Mouse (Mus musculus) testis, adult 2 months (tissue): ENCODE data around the gene Hmcn1.

ENCODE experiments used
- CTCF ChIP-seq: fragments of 200-500 bp; IDR thresholded peaks from 2 replicates; pipeline ENCODE4 v1.5.1; 2012; ENCODE audit warnings: low read depth, mild to moderate bottlenecking, inconsistent platforms, low read length, moderate library complexity; ENCODE audit not compliant: control insufficient read depth, insufficient read depth, insufficient replicate concordance
- POLR2A ChIP-seq: fragments of 200-500 bp; IDR thresholded peaks from 2 replicates; pipeline ENCODE4 v1.6.1; 2012; ENCODE audit warnings: low read depth, mild to moderate bottlenecking, inconsistent platforms, low read length, moderate library complexity; ENCODE audit not compliant: control insufficient read depth

- TF ChIP-seq POLR2A (no peak), CTCF (no peak)
Observed at GRCm38 (mm10) chr1:150546463-150546862, 446.8 kb downstream of the Hmcn1 start.
